Mouse (Mus musculus) MEL (cell line): ENCODE data around the gene Hnrnpul1. TPM values are rescaled to one million over a fixed set of nuclear protein-coding genes. Genes with fewer than 3 reads are reported as not detected.

Experiments used
- DNase-seq: peaks from one replicate; pipeline ENCODE4 v3.0.0; 2011; ENCODE audit warnings: low read depth, low spot score
- H3K27ac ChIP-seq: 2 replicates; pipeline ENCODE4 v1.5.1; 2012; ENCODE audit warnings: low read depth, mild to moderate bottlenecking, control low read depth, low read length, moderate library complexity; ENCODE audit not compliant: control insufficient read depth
- H3K27me3 ChIP-seq, 2 experiments: fragments of 150-350 bp in 1 of 2; sonication (generic) in 1 of 2; 2 replicates each; pipeline ENCODE4 v1.6.1; 2012; ENCODE audit warnings: low read length in 2 of 2, mild to moderate bottlenecking in 2 of 2, improper control_type of control experiment in 1 of 2, moderate library complexity in 1 of 2; ENCODE audit not compliant: insufficient read depth in 2 of 2, control insufficient read depth in 1 of 2
- H3K36me3 ChIP-seq, 2 experiments: 2 replicates each; pipeline ENCODE4 v1.6.1; 2012 to 2014; ENCODE audit warnings: low read length in 2 of 2, improper control_type of control experiment in 1 of 2, inconsistent platforms in 1 of 2, mild to moderate bottlenecking in 1 of 2; ENCODE audit not compliant: insufficient read depth in 2 of 2, control insufficient read depth in 1 of 2
- H3K4me1 ChIP-seq, 2 experiments: fragments of 150-350 bp in 1 of 2; sonication (generic) in 1 of 2; 2 replicates each; pipeline ENCODE4 v1.6.1; 2012; ENCODE audit warnings: low read length in 2 of 2, improper control_type of control experiment in 1 of 2, mild to moderate bottlenecking in 1 of 2; ENCODE audit not compliant: insufficient read depth in 2 of 2, control insufficient read depth in 1 of 2
- H3K4me3 ChIP-seq, 2 experiments: fragments of 150-350 bp in 1 of 2; sonication (generic) in 1 of 2; 2 replicates each; pipeline ENCODE4 v1.5.1; 2012; ENCODE audit warnings: low read depth in 2 of 2, low read length in 2 of 2, mild to moderate bottlenecking in 2 of 2, moderate library complexity in 2 of 2, control low read depth in 1 of 2, improper control_type of control experiment in 1 of 2; ENCODE audit not compliant: control insufficient read depth in 1 of 2, insufficient read depth in 1 of 2
- H3K79me2 ChIP-seq: 2 replicates; pipeline ENCODE4 v1.6.1; 2012; ENCODE audit warnings: mild to moderate bottlenecking, low read length, moderate library complexity; ENCODE audit not compliant: control insufficient read depth, poor library complexity, insufficient read depth
- H3K9ac ChIP-seq: 2 replicates; pipeline ENCODE4 v1.6.1; 2012; ENCODE audit warnings: low read depth, mild to moderate bottlenecking, control low read depth, low read length, moderate library complexity; ENCODE audit not compliant: control insufficient read depth, poor library complexity, severe bottlenecking
- H3K9me3 ChIP-seq: fragments of 150-350 bp; sonication (generic); replicated peaks from 2 replicates; pipeline ENCODE4 v1.6.1; 2012; ENCODE audit warnings: mild to moderate bottlenecking, low read length, improper control_type of control experiment, moderate library complexity; ENCODE audit not compliant: insufficient read depth
- BHLHE40 ChIP-seq: IDR thresholded peaks from 2 replicates; pipeline ENCODE4 v1.6.1; 2012; ENCODE audit warnings: low read depth, mild to moderate bottlenecking, inconsistent platforms, low read length, improper control_type of control experiment, borderline replicate concordance
- CHD1 ChIP-seq: IDR thresholded peaks from 2 replicates; pipeline ENCODE4 v1.6.1; 2012; ENCODE audit warnings: low read depth, mild to moderate bottlenecking, inconsistent platforms, low read length, improper control_type of control experiment
- CHD2 ChIP-seq: IDR thresholded peaks from 2 replicates; pipeline ENCODE4 v1.6.1; 2011; ENCODE audit warnings: low read length, improper control_type of control experiment
- CTCF ChIP-seq, 3 experiments: IDR thresholded peaks in 2 of 3; conservative IDR thresholded peaks in 1 of 3; 2 replicates each; pipeline ENCODE4 v1.5.1; 2011 to 2012; ENCODE audit warnings: low read length in 3 of 3, low read depth in 2 of 3, mild to moderate bottlenecking in 2 of 3, improper control_type of control experiment in 1 of 3, inconsistent platforms in 1 of 3, mixed read lengths in 1 of 3, moderate library complexity in 1 of 3; ENCODE audit not compliant: control insufficient read depth in 1 of 3, insufficient read depth in 1 of 3, poor library complexity in 1 of 3, severe bottlenecking in 1 of 3
- E2F4 ChIP-seq: IDR thresholded peaks from 2 replicates; pipeline ENCODE4 v1.6.1; 2011; ENCODE audit warnings: low read depth, low read length, improper control_type of control experiment, borderline replicate concordance
- ELF1 ChIP-seq: IDR thresholded peaks from 2 replicates; pipeline ENCODE4 v1.6.1; 2014; ENCODE audit warnings: low read depth, mild to moderate bottlenecking, inconsistent platforms, low read length, improper control_type of control experiment, moderate library complexity
- EP300 ChIP-seq, 2 experiments: IDR thresholded peaks; 2 replicates each; pipeline ENCODE4 v1.6.1; 2011; ENCODE audit warnings: improper control_type of control experiment in 2 of 2, low read length in 2 of 2, low read depth in 1 of 2, mild to moderate bottlenecking in 1 of 2
- GABPA ChIP-seq: IDR thresholded peaks from 2 replicates; pipeline ENCODE4 v1.6.1; 2012; ENCODE audit warnings: low read depth, mild to moderate bottlenecking, inconsistent platforms, low read length, improper control_type of control experiment, moderate library complexity
- GATA1 ChIP-seq: IDR thresholded peaks from 2 replicates; pipeline ENCODE4 v1.6.1; 2011; ENCODE audit warnings: low read depth, low read length, improper control_type of control experiment
- JUND ChIP-seq: IDR thresholded peaks from 2 replicates; pipeline ENCODE4 v1.6.1; 2011; ENCODE audit warnings: low read depth, mild to moderate bottlenecking, improper control_type of control experiment, low read length
- KAT2A ChIP-seq: conservative IDR thresholded peaks from 2 replicates; pipeline ENCODE4 v1.6.1; 2012; ENCODE audit warnings: low read depth, low read length, improper control_type of control experiment, inconsistent platforms
- MAFK ChIP-seq: IDR thresholded peaks from 2 replicates; pipeline ENCODE4 v1.6.1; 2011; ENCODE audit warnings: low read depth, mild to moderate bottlenecking, low read length, improper control_type of control experiment, borderline replicate concordance
- MAX ChIP-seq: IDR thresholded peaks from 2 replicates; pipeline ENCODE4 v1.6.1; 2011; ENCODE audit warnings: low read length, improper control_type of control experiment
- MAZ ChIP-seq: IDR thresholded peaks from 2 replicates; pipeline ENCODE4 v1.6.1; 2012; ENCODE audit warnings: low read depth, mild to moderate bottlenecking, inconsistent platforms, low read length, improper control_type of control experiment
- MXI1 ChIP-seq: IDR thresholded peaks from 2 replicates; pipeline ENCODE4 v1.6.1; 2011; ENCODE audit warnings: mild to moderate bottlenecking, low read depth, low read length, improper control_type of control experiment
- MYB ChIP-seq: IDR thresholded peaks from 2 replicates; pipeline ENCODE4 v1.6.1; 2011; ENCODE audit warnings: mild to moderate bottlenecking, low read depth, low read length, improper control_type of control experiment
- MYC ChIP-seq: IDR thresholded peaks from 2 replicates; pipeline ENCODE4 v1.6.1; 2011; ENCODE audit warnings: low read depth, mild to moderate bottlenecking, low read length, improper control_type of control experiment, moderate library complexity
- NELFE ChIP-seq: IDR thresholded peaks from 2 replicates; pipeline ENCODE4 v1.6.1; 2011; ENCODE audit warnings: low read depth, low read length, improper control_type of control experiment
- POLR2A ChIP-seq, 2 experiments: IDR thresholded peaks; 2 replicates each; pipeline ENCODE4 v1.6.1; 2011 to 2012; ENCODE audit warnings: low read length in 2 of 2, mild to moderate bottlenecking in 2 of 2, control low read depth in 1 of 2, improper control_type of control experiment in 1 of 2, low read depth in 1 of 2, moderate library complexity in 1 of 2; ENCODE audit not compliant: control insufficient read depth in 1 of 2, insufficient read depth in 1 of 2, poor library complexity in 1 of 2
- POLR2AphosphoS2 ChIP-seq: IDR thresholded peaks from 2 replicates; pipeline ENCODE4 v1.6.1; 2011; ENCODE audit warnings: low read length, improper control_type of control experiment
- RAD21 ChIP-seq: IDR thresholded peaks from 2 replicates; pipeline ENCODE4 v1.6.1; 2011; ENCODE audit warnings: mild to moderate bottlenecking, low read depth, low read length, improper control_type of control experiment
- SMC3 ChIP-seq: IDR thresholded peaks from 2 replicates; pipeline ENCODE4 v1.6.1; 2011; ENCODE audit warnings: low read depth, low read length, improper control_type of control experiment
- TAL1 ChIP-seq: IDR thresholded peaks from 2 replicates; pipeline ENCODE4 v1.6.1; 2012; ENCODE audit warnings: mild to moderate bottlenecking, inconsistent platforms, low read length, moderate library complexity, mixed read lengths
- TBP ChIP-seq: IDR thresholded peaks from 2 replicates; pipeline ENCODE4 v1.8.0; 2011; ENCODE audit warnings: low read depth, low read length, improper control_type of control experiment
- TCF12 ChIP-seq: IDR thresholded peaks from 2 replicates; pipeline ENCODE4 v1.6.1; 2014; ENCODE audit warnings: low read depth, mild to moderate bottlenecking, inconsistent platforms, low read length, improper control_type of control experiment, moderate library complexity
- UBTF ChIP-seq: IDR thresholded peaks from 2 replicates; pipeline ENCODE4 v1.6.1; 2012; ENCODE audit warnings: low read depth, mild to moderate bottlenecking, inconsistent platforms, low read length, improper control_type of control experiment, moderate library complexity, borderline replicate concordance; ENCODE audit not compliant: insufficient read depth
- USF1 ChIP-seq: IDR thresholded peaks from 2 replicates; pipeline ENCODE4 v1.6.1; 2014; ENCODE audit warnings: low read depth, mild to moderate bottlenecking, inconsistent platforms, low read length, improper control_type of control experiment, moderate library complexity
- USF2 ChIP-seq, 2 experiments: IDR thresholded peaks; 2 replicates each; pipeline ENCODE4 v1.6.1; 2011 to 2012; ENCODE audit warnings: improper control_type of control experiment in 2 of 2, low read length in 2 of 2, borderline replicate concordance in 1 of 2, inconsistent platforms in 1 of 2, low read depth in 1 of 2, mild to moderate bottlenecking in 1 of 2; ENCODE audit not compliant: insufficient read depth in 1 of 2
- ZC3H11A ChIP-seq: IDR thresholded peaks from 2 replicates; pipeline ENCODE4 v1.6.1; 2012; ENCODE audit warnings: low read depth, mild to moderate bottlenecking, inconsistent platforms, low read length, improper control_type of control experiment
- ZKSCAN1 ChIP-seq: IDR thresholded peaks from 2 replicates; pipeline ENCODE4 v1.6.1; 2012; ENCODE audit warnings: low read depth, mild to moderate bottlenecking, inconsistent platforms, low read length, improper control_type of control experiment, moderate library complexity
- ZMIZ1 ChIP-seq: IDR thresholded peaks from 2 replicates; pipeline ENCODE4 v1.6.1; 2012; ENCODE audit warnings: low read depth, mild to moderate bottlenecking, inconsistent platforms, low read length, improper control_type of control experiment, moderate library complexity
- ZNF384 ChIP-seq: IDR thresholded peaks from 2 replicates; pipeline ENCODE4 v1.6.1; 2012; ENCODE audit warnings: low read depth, mild to moderate bottlenecking, inconsistent platforms, low read length, improper control_type of control experiment
- polyA plus RNA-seq, 2 experiments: library from polyadenylated mRNA; stranded (reverse) in 1 of 2; unstranded in 1 of 2; fragments of >175 nt in 1 of 2; fragments of >200 nt in 1 of 2; gene quantifications; 2 replicates each; pipeline versions ENCODE4 v1.2.1 to v1.2.4; 2012; ENCODE audit warnings: low replicate concordance in 2 of 2, low read depth in 1 of 2; ENCODE audit not compliant: insufficient read length in 2 of 2, insufficient read depth in 1 of 2, missing spikeins in 1 of 2
- total RNA-seq: library from RNA; depleted of rRNA; stranded (reverse); fragments of 300-350 nt; gene quantifications from 2 replicates; pipeline ENCODE4 v1.2.3, GENCODE M21; 2012

The Hnrnpul1 gene
- total and polyA plus RNA-seq, 3 experiments, result 56.1 to 215 (median 181) TPM

DNA sequence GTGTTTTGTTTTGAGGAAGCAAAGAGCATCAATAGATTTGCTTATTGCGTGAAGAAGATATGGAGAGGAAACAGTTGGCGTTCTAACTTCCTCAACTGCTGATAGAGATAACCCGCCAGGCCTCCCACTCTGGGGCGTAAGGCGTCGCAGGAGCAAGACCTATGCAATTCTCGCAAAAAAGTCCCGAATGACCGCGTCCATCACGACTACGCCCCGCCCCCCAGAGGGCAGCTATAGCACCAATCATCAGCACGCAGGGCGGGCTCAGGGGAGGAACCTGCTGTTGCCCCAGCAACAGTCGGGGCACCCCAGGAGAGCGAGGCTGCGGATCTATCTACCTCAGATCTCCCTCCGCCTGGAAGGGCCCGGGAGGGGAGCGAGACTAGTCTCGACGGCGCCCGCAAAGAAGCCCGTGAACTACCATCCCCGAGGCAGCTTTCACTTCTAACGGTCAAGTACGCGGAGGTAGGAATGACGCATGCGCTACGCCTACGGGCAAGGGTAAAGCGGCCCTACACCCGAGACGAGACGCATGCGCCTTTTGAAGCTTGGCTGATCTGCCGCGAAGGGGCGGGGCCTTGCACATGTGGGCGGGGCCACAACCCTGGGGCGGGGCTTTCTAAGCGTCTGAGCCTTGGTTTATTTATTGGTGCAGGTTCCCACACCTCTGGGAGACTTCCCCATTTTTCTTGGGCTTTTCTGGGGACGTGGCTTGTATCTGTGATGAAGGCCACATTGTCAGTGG is 73.9 kb downstream of the Hnrnpul1 start, which contains the start of gene B9d2:
Gene B9d2 (plus strand): TSS at position 267 of the 745 bp plus-strand sequence.
- Histone ChIP-seq H3K27me3 (no peaks in the 10 kb centered on the region), H3K4me3 (peak within 1 kb of the TSS; percentile 61 to 78), H3K9ac (peak within 1 kb of the TSS; percentile 87), H3K9me3 (no peaks in the 10 kb centered on the region), H3K4me1 (peaks cover 17 to 59% of the 10 kb centered on the region in 2 experiments), H3K27ac (peak within 1 kb of the TSS; percentile 99), H3K79me2 (peaks cover 27% of the 10 kb centered on the region), H3K36me3 (peaks cover 0 to 52% of the 10 kb centered on the region in 2 experiments; a peak in 2 of 4 replicates)
- TF ChIP-seq USF1 (no peak), MYB (no peak), JUND (no peak), POLR2A (IDR thresholded peaks at IDR 0.05; ENCODE audit: control insufficient read depth in 1 of 2, insufficient read depth in 1 of 2, low read depth in 1 of 2, low read length in 2 of 2, poor library complexity in 1 of 2) (peak; percentile 82 to 85), BHLHE40 (no peak), TCF12 (no peak), GABPA (no peak), SMC3 (no peak), POLR2AphosphoS2 (no peak), NELFE (no peak), GATA1 (peak; percentile 97), TAL1 (peak; percentile 94), MAX (no peak), UBTF (no peak), CHD1 (no peak), USF2 (IDR thresholded peaks at IDR 0.05; ENCODE audit: borderline replicate concordance in 1 of 2, insufficient read depth in 1 of 2, low read depth in 1 of 2, low read length in 2 of 2) (no peak), RAD21 (no peak), KAT2A (no peak), ELF1 (no peak), ZKSCAN1 (no peak), TBP (peak; percentile 81), CTCF (IDR thresholded peaks at IDR 0.05 in 2 of 3, conservative IDR thresholded peaks at IDR 0.05 in 1 of 3; ENCODE audit: control insufficient read depth in 1 of 3, insufficient read depth in 1 of 3, low read depth in 2 of 3, low read length in 3 of 3, poor library complexity in 1 of 3, severe bottlenecking in 1 of 3) (no peak), E2F4 (no peak), ZMIZ1 (no peak), CHD2 (no peak), MXI1 (no peak), EP300 (IDR thresholded peaks at IDR 0.05; ENCODE audit: low read depth in 1 of 2, low read length in 2 of 2) (no peak), MAFK (no peak), MAZ (no peak), ZNF384 (no peak), MYC (no peak), ZC3H11A (no peak)
- peak; percentile 99 for DNase-seq
